Mouse (Mus musculus) stomach, embryonic 16.5 days (tissue): ENCODE measurements around the gene Sugp2. TPM values are rescaled to one million over a fixed set of nuclear protein-coding genes. Genes with fewer than 3 reads are reported as not detected.

Experiments used
- ATAC-seq: fragments of 200-750 bp; cut with Nextera tagmentation; 2 replicates; pipeline ENCODE4 v1.8.0; 2017; ENCODE audit warnings: moderate number of reproducible peaks, moderate TSS enrichment; ENCODE audit not compliant: insufficient read depth, low FRiP score
- H3K27ac ChIP-seq: fragments of 300-500 bp; sonication (generic); 2 replicates; pipeline ENCODE4 v1.5.1; 2014; ENCODE audit warnings: low read length
- H3K27me3 ChIP-seq: fragments of 300-500 bp; sonication (generic); 2 replicates; pipeline ENCODE4 v1.6.1; 2014; ENCODE audit warnings: low read length, control low read depth, mixed read lengths; ENCODE audit not compliant: control insufficient read depth, insufficient read depth
- H3K36me3 ChIP-seq: fragments of 300-500 bp; sonication (generic); 2 replicates; pipeline ENCODE4 v1.6.1; 2014; ENCODE audit warnings: low read length; ENCODE audit not compliant: control insufficient read depth, insufficient read depth
- H3K4me1 ChIP-seq: fragments of 300-500 bp; sonication (generic); 2 replicates; pipeline ENCODE4 v1.6.1; 2014; ENCODE audit warnings: low read length, control low read depth, mixed read lengths; ENCODE audit not compliant: control insufficient read depth, insufficient read depth
- H3K4me2 ChIP-seq: fragments of 300-500 bp; sonication (generic); 2 replicates; pipeline ENCODE4 v1.6.1; 2014; ENCODE audit warnings: low read depth, low read length, mixed read lengths
- H3K4me3 ChIP-seq: fragments of 300-500 bp; sonication (generic); replicated peaks from 2 replicates; pipeline ENCODE4 v1.5.1; 2014; ENCODE audit warnings: mild to moderate bottlenecking, low read length
- H3K9ac ChIP-seq: fragments of 300-500 bp; sonication (generic); 2 replicates; pipeline ENCODE4 v1.6.1; 2014; ENCODE audit warnings: low read length
- H3K9me3 ChIP-seq: fragments of 300-500 bp; sonication (generic); replicated peaks from 2 replicates; pipeline ENCODE4 v1.6.1; 2016; ENCODE audit warnings: low read length, control low read depth; ENCODE audit not compliant: control insufficient read depth
- WGBS: fragments of 180-500 bp; shearing (Covaris S2); extraction: QIAGEN DNeasy Blood & Tissue Kit; methylation state at CpG from one replicate; pipeline ENCODE4 v1.1.7; 2014; 5-methylcytosine and 5-hydroxymethylcytosine counted together
- polyA plus RNA-seq: library from polyadenylated mRNA; unstranded; fragments of >200 nt; fragmentation: Nextera tagmentation; extraction: Ambion mirVana; gene quantifications from 2 replicates; pipeline ENCODE4 v1.2.1, GENCODE M21; 2015

Sugp2 gene
- polyA plus RNA-seq, 1 experiment from 2014 or later: 25.6 TPM

DNA sequence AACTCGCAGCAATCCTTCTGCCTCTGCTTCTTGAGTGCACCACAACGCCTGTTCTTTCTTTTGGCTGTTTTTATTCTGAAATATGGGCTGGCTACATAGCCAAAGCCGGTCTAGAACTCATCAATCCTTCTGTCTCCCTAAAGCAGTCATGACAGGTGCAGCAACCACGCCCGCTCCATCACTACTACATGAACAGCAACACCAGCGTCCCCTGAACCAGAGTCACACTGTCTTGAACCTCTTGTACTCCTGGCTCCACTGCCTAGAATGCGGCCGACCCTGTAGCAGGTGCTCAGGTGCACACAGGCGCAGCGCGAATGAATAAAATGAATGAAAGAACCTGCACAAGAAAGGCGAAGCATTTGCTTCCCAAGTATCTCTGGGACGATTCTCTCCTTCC lies 420 bp upstream of the Sugp2 start:
- H3K4me3 ChIP-seq: peak overlapping the region; percentile 77
- H3K9ac ChIP-seq: peak overlapping the region; percentile 89
- H3K36me3 ChIP-seq: peaks cover 11% of the 10 kb centered on the region; the same call in 1 of the 2 replicates
- peaks cover 17% of the 10 kb centered on the region for H3K4me1 ChIP-seq
- peak overlapping the region; percentile 26; the same call in 1 of the 2 replicates for H3K27ac ChIP-seq
- peak overlapping the region; percentile 97 for H3K4me2 ChIP-seq
- no peak for ATAC-seq
- H3K9me3 ChIP-seq: no peaks in the 10 kb centered on the region
- WGBS: 6% methylated on average over 13 of the region's 13 CpGs
- H3K27me3 ChIP-seq: no peaks in the 10 kb centered on the region

GRCm38 (mm10) chr8:70234781-70235128 lies 729 bp downstream of the Sugp2 start:
- 0% methylated on average over 15 of the region's 15 CpGs for WGBS
- ATAC-seq: no peak
- peaks cover 17% of the 10 kb centered on the region for H3K4me1 ChIP-seq

GRCm38 (mm10) chr8:70237842-70238241 lies 3.8 kb downstream of the Sugp2 start:
- no peak for ATAC-seq
- no peaks in the 10 kb centered on the region for H3K9me3 ChIP-seq
- H3K4me1 ChIP-seq: peaks cover 17% of the 10 kb centered on the region
- H3K9ac ChIP-seq: no peak overlapping the region
- peaks cover 25% of the 10 kb centered on the region for H3K36me3 ChIP-seq
- no peak overlapping the region for H3K27ac ChIP-seq
- WGBS: 84% methylated on average over 2 of the region's 2 CpGs
- no peak overlapping the region for H3K4me3 ChIP-seq
- H3K4me2 ChIP-seq: no peak overlapping the region
- no peaks in the 10 kb centered on the region for H3K27me3 ChIP-seq

More at GRCm38 (mm10) chr8:70234781-70235128, 729 bp downstream of the Sugp2 start:
- peak overlapping the region; percentile 89 for H3K9ac ChIP-seq
- H3K27ac ChIP-seq: peak overlapping the region; percentile 95
- H3K4me3 ChIP-seq: peak overlapping the region; percentile 77
- peak overlapping the region; percentile 60 for H3K4me2 ChIP-seq
- no peaks in the 10 kb centered on the region for H3K27me3 ChIP-seq
- H3K9me3 ChIP-seq: no peaks in the 10 kb centered on the region
- H3K36me3 ChIP-seq: peaks cover 12% of the 10 kb centered on the region

DNA sequence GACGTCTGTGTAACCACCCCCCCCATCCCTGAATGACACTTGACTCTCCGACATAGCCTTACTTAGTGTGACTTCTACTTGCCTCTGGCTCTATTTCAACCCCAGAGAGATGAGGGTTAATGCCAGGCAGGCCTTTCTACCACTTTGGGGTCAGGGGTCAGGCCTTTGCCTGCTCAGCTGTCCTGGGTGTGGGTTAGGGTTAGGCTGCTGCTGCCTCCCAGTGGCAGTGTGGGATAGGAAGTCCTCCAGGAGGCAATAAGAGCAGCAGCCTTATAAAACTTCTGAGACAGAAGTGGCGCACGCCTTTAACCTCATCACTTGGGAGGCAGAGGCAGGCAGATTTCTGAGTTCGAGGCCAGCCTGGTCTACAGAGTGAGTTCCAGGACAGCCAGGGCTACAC lies 6.6 kb downstream of the Sugp2 start:
- Histone ChIP-seq H3K4me1 (peaks cover 6% of the 10 kb centered on the region), H3K9ac (no peak overlapping the region), H3K4me3 (no peak overlapping the region), H3K27me3 (no peaks in the 10 kb centered on the region), H3K27ac (no peak overlapping the region), H3K4me2 (no peak overlapping the region), H3K36me3 (peaks cover 33% of the 10 kb centered on the region), H3K9me3 (no peaks in the 10 kb centered on the region)
- no peak for ATAC-seq
- WGBS: 88% methylated on average over 5 of the region's 5 CpGs

DNA sequence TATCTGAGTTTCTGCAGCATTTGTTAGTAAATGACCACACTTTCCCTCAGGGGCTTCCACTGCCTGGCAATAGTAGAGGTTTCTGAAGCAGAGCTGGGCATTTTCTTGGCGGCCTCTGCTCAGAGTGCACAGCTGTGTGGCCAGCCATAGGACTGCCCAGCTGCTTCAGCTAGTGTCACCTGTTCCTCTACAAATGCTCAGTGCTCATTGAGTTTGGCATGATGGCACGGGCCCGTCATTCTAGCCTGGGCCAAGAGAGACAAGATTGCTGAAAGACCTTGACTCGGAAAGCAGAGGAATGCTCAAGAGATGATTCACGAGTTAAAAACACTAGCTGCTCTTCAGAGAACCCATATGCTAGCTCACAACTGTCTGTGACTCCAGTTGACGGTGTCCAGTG lies 12.6 kb downstream of the Sugp2 start:
- Histone ChIP-seq H3K4me2 (no peak overlapping the region), H3K4me1 (no peaks in the 10 kb centered on the region), H3K9me3 (no peaks in the 10 kb centered on the region), H3K36me3 (peaks cover 21% of the 10 kb centered on the region), H3K9ac (no peak overlapping the region), H3K4me3 (no peak overlapping the region), H3K27me3 (no peaks in the 10 kb centered on the region), H3K27ac (no peak overlapping the region)
- no peak for ATAC-seq
- 90% methylated on average over 6 of the region's 6 CpGs for WGBS

GRCm38 (mm10) chr8:70247841-70248240 lies 13.8 kb downstream of the Sugp2 start:
- no peaks in the 10 kb centered on the region for H3K9me3 ChIP-seq
- H3K27ac ChIP-seq: no peak overlapping the region
- H3K4me2 ChIP-seq: no peak overlapping the region
- H3K4me1 ChIP-seq: no peaks in the 10 kb centered on the region
- peaks cover 23% of the 10 kb centered on the region for H3K36me3 ChIP-seq
- 89% methylated on average over 3 of the region's 3 CpGs for WGBS
- no peak overlapping the region for H3K9ac ChIP-seq
- no peaks in the 10 kb centered on the region for H3K27me3 ChIP-seq
- H3K4me3 ChIP-seq: no peak overlapping the region
- no peak for ATAC-seq

DNA sequence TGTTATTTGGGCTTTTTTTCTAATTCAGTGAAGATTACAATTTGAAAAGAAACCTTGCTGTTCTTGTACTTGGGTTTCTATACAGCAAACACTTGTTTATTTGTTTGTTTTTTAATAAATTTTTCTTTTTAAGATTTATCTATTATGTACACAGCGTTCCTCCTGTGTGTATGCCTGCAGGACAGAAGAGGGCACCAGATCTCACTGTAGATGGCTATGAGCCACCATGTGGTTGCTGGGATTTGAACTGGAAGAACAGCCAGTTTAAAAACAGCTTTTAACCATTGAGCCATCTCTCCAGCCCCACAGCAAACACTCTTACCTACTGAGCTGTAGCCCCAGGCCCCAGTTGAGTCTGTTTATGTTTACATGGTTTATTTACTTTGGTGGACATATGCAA lies 20.6 kb downstream of the Sugp2 start:
- 63% methylated on average over 1 of the region's 1 CpGs for whole genome bisulfite sequencing
- no peak for ATAC-seq
- Histone ChIP-seq H3K4me1 (no peaks in the 10 kb centered on the region), H3K9ac (no peak overlapping the region), H3K9me3 (no peaks in the 10 kb centered on the region), H3K4me2 (no peak overlapping the region), H3K27ac (no peak overlapping the region), H3K36me3 (peaks cover 43% of the 10 kb centered on the region), H3K27me3 (no peaks in the 10 kb centered on the region), H3K4me3 (no peak overlapping the region)

GRCm38 (mm10) chr8:70257456-70257855 lies 23.4 kb downstream of the Sugp2 start:
- 78% methylated on average over 3 of the region's 3 CpGs for WGBS
- no peak for ATAC-seq

GRCm38 (mm10) chr8:70258600-70258999 lies 24.6 kb downstream of the Sugp2 start:
- no peak overlapping the region for H3K4me2 ChIP-seq
- no peaks in the 10 kb centered on the region for H3K4me1 ChIP-seq
- 87% methylated on average over 5 of the region's 5 CpGs for WGBS
- no peak overlapping the region for H3K4me3 ChIP-seq
- no peaks in the 10 kb centered on the region for H3K27me3 ChIP-seq
- peaks cover 36% of the 10 kb centered on the region for H3K36me3 ChIP-seq
- ATAC-seq: no peak
- H3K9ac ChIP-seq: no peak overlapping the region
- H3K9me3 ChIP-seq: no peaks in the 10 kb centered on the region
- no peak overlapping the region for H3K27ac ChIP-seq

More at GRCm38 (mm10) chr8:70257456-70257855, 23.4 kb downstream of the Sugp2 start:
- no peaks in the 10 kb centered on the region for H3K9me3 ChIP-seq
- H3K27ac ChIP-seq: no peak overlapping the region
- peaks cover 36% of the 10 kb centered on the region for H3K36me3 ChIP-seq
- H3K9ac ChIP-seq: no peak overlapping the region
- no peaks in the 10 kb centered on the region for H3K27me3 ChIP-seq
- no peak overlapping the region for H3K4me3 ChIP-seq
- no peak overlapping the region for H3K4me2 ChIP-seq
- H3K4me1 ChIP-seq: no peaks in the 10 kb centered on the region

DNA sequence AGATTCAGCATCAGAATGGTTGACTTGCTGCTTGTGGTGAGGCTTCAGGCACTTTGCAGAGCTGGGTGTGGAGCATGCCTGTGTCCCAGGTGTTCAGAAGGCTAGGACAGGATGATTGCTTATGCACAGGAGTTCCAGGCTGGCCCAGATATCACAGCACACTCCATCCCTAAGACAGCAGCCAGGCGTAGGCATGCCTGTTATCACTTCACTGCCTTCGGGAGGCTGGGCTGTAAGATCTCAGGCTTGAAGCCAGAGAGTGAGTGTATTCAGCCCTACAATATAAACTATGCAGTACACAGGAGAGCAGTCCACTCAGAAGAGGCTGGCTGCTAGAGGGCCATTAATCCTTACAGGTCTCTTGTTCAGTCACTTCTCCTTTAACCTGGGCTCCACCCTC lies 25.0 kb downstream of the Sugp2 start:
- 79% methylated on average over 2 of the region's 2 CpGs for WGBS

More for the DNA sequence above, 25.0 kb downstream of the Sugp2 start:
- H3K9ac ChIP-seq: no peak overlapping the region
- H3K4me1 ChIP-seq: no peaks in the 10 kb centered on the region
- ATAC-seq: no peak
- no peaks in the 10 kb centered on the region for H3K27me3 ChIP-seq
- no peak overlapping the region for H3K27ac ChIP-seq
- H3K4me2 ChIP-seq: no peak overlapping the region
- no peak overlapping the region for H3K4me3 ChIP-seq
- peaks cover 31% of the 10 kb centered on the region for H3K36me3 ChIP-seq
- H3K9me3 ChIP-seq: no peaks in the 10 kb centered on the region
